Mouse (Mus musculus) lung, postnatal 0 days (tissue): ENCODE results near the gene Adamts5. TPM values are rescaled to one million over a fixed set of nuclear protein-coding genes. Genes with fewer than 3 reads are reported as not detected.
A peak's percentile ranks its signal among the peaks of the same experiment; 100 is the strongest.

Experiments used
- ATAC-seq: fragments of 200-750 bp; cut with Nextera tagmentation; 2 replicates; pipeline ENCODE4 v1.8.0; 2017; ENCODE audit warnings: moderate library complexity
- DNase-seq: peaks from one replicate; pipeline ENCODE4 v3.0.0-alpha.2; 2016; ENCODE audit warnings: low spot score
- H3K27ac ChIP-seq: fragments of 300-500 bp; sonication (generic); 2 replicates; pipeline ENCODE4 v1.5.1; 2014; ENCODE audit warnings: antibody characterized with exemption, mild to moderate bottlenecking, low read length, mixed read lengths
- H3K27me3 ChIP-seq: fragments of 300-500 bp; sonication (generic); replicated peaks from 2 replicates; pipeline ENCODE4 v1.6.1; 2014; ENCODE audit warnings: low read length, mixed read lengths; ENCODE audit not compliant: insufficient read depth
- H3K36me3 ChIP-seq: fragments of 300-500 bp; sonication (generic); 2 replicates; pipeline ENCODE4 v1.6.1; 2014; ENCODE audit warnings: low read length, mixed read lengths; ENCODE audit not compliant: insufficient read depth
- H3K4me1 ChIP-seq: fragments of 300-500 bp; sonication (generic); 2 replicates; pipeline ENCODE4 v1.6.1; 2014; ENCODE audit warnings: antibody characterized with exemption, low read depth, low read length, mixed read lengths; ENCODE audit not compliant: insufficient read depth
- H3K4me2 ChIP-seq: fragments of 300-500 bp; sonication (generic); replicated peaks from 2 replicates; pipeline ENCODE4 v1.6.1; 2014; ENCODE audit warnings: low read depth, mild to moderate bottlenecking, low read length, moderate library complexity, mixed read lengths
- H3K4me3 ChIP-seq: fragments of 300-500 bp; sonication (generic); 2 replicates; pipeline ENCODE4 v1.5.1; 2014; ENCODE audit warnings: low read depth, low read length
- H3K9ac ChIP-seq: fragments of 300-500 bp; sonication (generic); replicated peaks from 2 replicates; pipeline ENCODE4 v1.6.1; 2014; ENCODE audit warnings: low read depth, mild to moderate bottlenecking
- H3K9me3 ChIP-seq: fragments of 300-500 bp; sonication (generic); 2 replicates; pipeline ENCODE4 v1.6.1; 2016; ENCODE audit warnings: low read length, mixed read lengths
- CTCF ChIP-seq: IDR thresholded peaks from 2 replicates; pipeline ENCODE4 v1.5.1; 2016; ENCODE audit warnings: antibody characterized with exemption, mild to moderate bottlenecking
- EP300 ChIP-seq: IDR thresholded peaks from 2 replicates; pipeline ENCODE4 v1.6.1; 2016; ENCODE audit warnings: antibody characterized with exemption, mild to moderate bottlenecking, control low read depth
- WGBS: fragments of 180-500 bp; shearing (Covaris S2); extraction: QIAGEN DNeasy Blood & Tissue Kit; methylation state at CpG from one replicate; pipeline ENCODE4 v1.1.7; 2014; 5-methylcytosine and 5-hydroxymethylcytosine counted together
- polyA plus RNA-seq: library from polyadenylated mRNA; unstranded; fragments of >200 nt; fragmentation: Nextera tagmentation; extraction: Ambion mirVana; gene quantifications from 2 replicates; pipeline ENCODE4 v1.2.1, GENCODE M21; 2015

Gene Adamts5
- polyA plus RNA-seq, 1 experiment from 2014 or later = 1.8 TPM

DNA sequence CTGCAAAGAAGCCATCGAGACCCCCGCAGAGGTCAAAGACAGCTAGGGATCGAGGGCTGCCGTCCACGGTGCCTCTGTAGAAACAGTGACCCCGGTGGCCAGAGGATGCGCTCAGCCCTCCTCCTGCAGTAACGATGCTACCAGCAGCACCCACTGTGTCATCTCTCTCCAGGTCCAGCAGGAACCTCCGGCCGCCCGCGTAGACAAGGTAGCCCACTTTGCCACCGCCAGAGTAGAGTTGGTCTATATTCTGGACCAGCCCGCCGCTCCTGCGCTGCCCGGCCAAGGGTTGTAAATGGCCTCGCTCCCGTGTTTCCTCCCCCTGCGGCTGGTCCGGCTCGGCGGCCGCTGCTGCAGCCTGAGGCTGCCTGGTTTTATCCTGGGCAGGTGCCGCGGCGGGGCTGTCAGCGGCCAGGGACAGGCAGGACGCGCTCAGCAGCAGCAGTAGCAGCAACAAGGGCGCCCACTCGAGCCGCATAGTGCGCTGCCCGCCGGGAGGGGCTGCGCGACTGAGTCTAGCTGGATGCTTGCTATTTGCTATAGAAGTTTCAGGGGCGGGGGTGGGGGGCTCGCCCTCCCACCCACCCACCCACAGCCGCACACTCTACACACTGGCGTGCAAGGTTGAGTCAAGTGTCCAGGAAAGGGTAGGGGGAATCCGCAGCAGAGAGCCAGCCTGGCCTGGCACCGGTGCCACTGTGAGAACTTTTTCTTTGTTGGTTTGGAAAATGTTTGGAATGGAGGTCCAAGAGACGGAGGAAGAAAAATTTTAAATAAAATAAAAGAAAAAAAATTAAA is 1.6 kb downstream of the Adamts5 start:
- Histone ChIP-seq H3K9me3 (no peaks in the 10 kb centered on the region), H3K9ac (no peak overlapping the region), H3K4me1 (peaks cover 11% of the 10 kb centered on the region; the same call in 1 of the 2 replicates), H3K4me3 (peak overlapping the region; percentile 53), H3K27me3 (0 out of 2 replicates have a peak, but pooled peaks cover 5% of the 10 kb centered on the region), H3K36me3 (no peaks in the 10 kb centered on the region), H3K27ac (no peak overlapping the region), H3K4me2 (peak overlapping the region; percentile 82)
- TF ChIP-seq EP300 = no peak
- no peak for TF ChIP-seq CTCF
- ATAC-seq (peak; percentile 40), DNase-seq (no peak)
- 2% methylated on average over 45 of the region's 45 CpGs for WGBS

DNA sequence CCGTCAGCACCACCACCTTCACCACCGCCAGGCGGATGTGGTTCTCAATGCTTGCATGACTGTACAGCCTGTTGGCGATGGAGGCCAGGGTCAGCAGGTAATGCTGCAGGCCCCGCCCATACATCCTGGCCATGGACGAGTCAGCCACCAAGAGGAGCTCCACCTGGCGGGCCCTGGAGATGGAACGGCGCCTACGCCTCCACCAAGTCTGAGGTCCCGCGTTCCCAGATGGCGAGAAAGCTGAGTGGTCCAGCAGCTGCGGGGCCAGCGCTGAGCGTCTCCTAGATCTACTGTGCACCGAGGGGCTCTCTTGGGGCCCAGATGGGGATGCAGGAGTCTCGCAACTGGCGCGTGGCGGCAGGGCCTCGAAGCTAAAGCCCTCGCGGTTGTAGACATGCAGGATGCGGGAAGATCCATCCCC is 2.3 kb downstream of the Adamts5 start:
- peak overlapping the region; percentile 82 for H3K4me2 ChIP-seq
- peak overlapping the region; percentile 53; the same call in 1 of the 2 replicates for H3K4me3 ChIP-seq
- peak; percentile 46 for TF ChIP-seq CTCF
- no peak for TF ChIP-seq EP300
- DNase-seq = peak; percentile 44
- H3K27me3 ChIP-seq = 0 out of 2 replicates have a peak, but pooled peaks cover 5% of the 10 kb centered on the region
- 18% methylated on average over 25 of the region's 25 CpGs for WGBS
- 0 out of 2 replicates have a peak, but pooled peaks have one; percentile 43 for ATAC-seq
- H3K36me3 ChIP-seq = no peaks in the 10 kb centered on the region
- no peak overlapping the region for H3K9ac ChIP-seq
- peaks cover 11% of the 10 kb centered on the region; the same call in 1 of the 2 replicates for H3K4me1 ChIP-seq
- no peak overlapping the region for H3K27ac ChIP-seq
- no peaks in the 10 kb centered on the region for H3K9me3 ChIP-seq

GRCm38 (mm10) chr16:85898816-85899215 is 2.8 kb downstream of the Adamts5 start:
- Histone ChIP-seq H3K27ac (no peak overlapping the region), H3K9ac (no peak overlapping the region), H3K36me3 (no peaks in the 10 kb centered on the region), H3K27me3 (0 out of 2 replicates have a peak, but pooled peaks cover 5% of the 10 kb centered on the region), H3K4me2 (no peak overlapping the region), H3K9me3 (no peaks in the 10 kb centered on the region), H3K4me3 (no peak overlapping the region), H3K4me1 (peaks cover 11% of the 10 kb centered on the region; the same call in 1 of the 2 replicates)
- 67% methylated on average over 10 of the region's 10 CpGs for WGBS
- no peak for DNase-seq
- ATAC-seq = no peak
- TF ChIP-seq CTCF = no peak

DNA sequence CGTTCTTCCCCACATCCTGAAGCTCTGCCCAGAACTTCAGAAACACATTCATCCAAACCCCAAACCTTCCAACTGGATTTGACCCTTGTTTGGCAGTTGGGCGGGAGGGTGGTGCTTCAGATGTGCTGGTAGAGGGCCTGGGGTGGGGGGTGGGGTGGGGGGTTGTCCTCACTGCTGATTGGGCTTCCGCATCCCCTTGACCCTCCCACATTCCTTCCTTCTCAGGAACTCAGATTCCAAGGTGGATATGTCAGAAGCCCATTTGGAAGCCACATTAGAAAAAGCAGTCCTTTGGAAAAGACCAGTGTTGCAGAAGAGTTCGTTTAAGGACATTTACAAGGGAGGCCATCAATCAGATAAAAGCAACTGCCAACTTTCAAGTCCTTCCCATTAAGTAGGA is 3.2 kb downstream of the Adamts5 start:
- H3K9ac ChIP-seq = no peak overlapping the region
- 0 out of 2 replicates have a peak, but pooled peaks cover 5% of the 10 kb centered on the region for H3K27me3 ChIP-seq
- H3K27ac ChIP-seq = no peak overlapping the region
- DNase-seq = no peak
- no peak overlapping the region for H3K4me3 ChIP-seq
- H3K9me3 ChIP-seq = no peaks in the 10 kb centered on the region
- peak; percentile 20; the same call in 1 of the 2 replicates for ATAC-seq
- WGBS = 57% methylated on average over 4 of the region's 4 CpGs
- peaks cover 11% of the 10 kb centered on the region; the same call in 1 of the 2 replicates for H3K4me1 ChIP-seq
- H3K4me2 ChIP-seq = no peak overlapping the region
- H3K36me3 ChIP-seq = no peaks in the 10 kb centered on the region
- no peak for TF ChIP-seq EP300
- no peak for TF ChIP-seq CTCF

- TF ChIP-seq CTCF = no peak
- no peak for TF ChIP-seq EP300
- H3K27ac ChIP-seq = no peak overlapping the region
- H3K4me3 ChIP-seq = no peak overlapping the region
- H3K36me3 ChIP-seq = no peaks in the 10 kb centered on the region
- no peak overlapping the region for H3K4me2 ChIP-seq
- 0 out of 2 replicates have a peak, but pooled peaks cover 5% of the 10 kb centered on the region for H3K27me3 ChIP-seq
- no peak overlapping the region for H3K9ac ChIP-seq
- 91% methylated on average over 3 of the region's 3 CpGs for WGBS
- peaks cover 11% of the 10 kb centered on the region; the same call in 1 of the 2 replicates for H3K4me1 ChIP-seq
- ATAC-seq = no peak
- DNase-seq = no peak
- no peaks in the 10 kb centered on the region for H3K9me3 ChIP-seq
Observed at GRCm38 (mm10) chr16:85897854-85898253, 3.8 kb downstream of the Adamts5 start.

DNA sequence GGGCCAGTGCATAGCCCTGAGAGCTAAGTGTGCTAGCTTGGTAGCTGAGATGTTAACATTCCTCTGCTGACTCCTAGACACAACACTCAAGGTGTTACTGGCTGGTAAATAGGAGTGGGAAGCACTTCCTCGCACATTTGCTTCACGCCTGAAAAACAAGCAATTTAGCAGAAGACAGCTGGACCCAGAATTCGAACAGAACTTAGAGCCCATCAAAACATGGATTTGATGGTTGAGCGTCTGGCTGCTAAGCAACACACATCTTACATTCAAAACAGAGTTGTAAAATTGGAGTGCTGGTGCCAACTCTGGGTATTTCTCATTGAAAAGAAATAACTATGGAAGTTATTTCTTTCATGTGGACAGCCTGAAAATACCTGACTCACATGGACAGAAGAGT is 5.7 kb downstream of the Adamts5 start:
- Histone ChIP-seq H3K36me3 (no peaks in the 10 kb centered on the region), H3K9me3 (no peaks in the 10 kb centered on the region), H3K9ac (no peak overlapping the region), H3K4me2 (no peak overlapping the region), H3K27ac (no peak overlapping the region), H3K4me1 (peaks cover 4% of the 10 kb centered on the region; the same call in 1 of the 2 replicates), H3K4me3 (no peak overlapping the region), H3K27me3 (0 out of 2 replicates have a peak, but pooled peaks cover 5% of the 10 kb centered on the region)
- ATAC-seq (no peak), DNase-seq (no peak)
- 77% methylated on average over 4 of the region's 4 CpGs for WGBS
- TF ChIP-seq CTCF = no peak
- TF ChIP-seq EP300 = no peak
